Mouse (Mus musculus) hindbrain, embryonic 11.5 days (tissue): ENCODE measurements around the gene Arsj. TPM values are rescaled to one million over a fixed set of nuclear protein-coding genes. Genes with fewer than 3 reads are reported as not detected.
A peak's percentile ranks its signal among the peaks of the same experiment; 100 is the strongest.

Source experiments
- ATAC-seq: fragments of 200-750 bp; cut with Nextera tagmentation; 2 replicates; pipeline ENCODE4 v1.8.0; 2017; ENCODE audit warnings: mild to moderate bottlenecking, moderate TSS enrichment, moderate library complexity; ENCODE audit not compliant: low FRiP score
- DNase-seq: peaks from one replicate; pipeline ENCODE4 v3.0.0-alpha.2; 2015; ENCODE audit warnings: low spot score
- H3K27ac ChIP-seq: fragments of 300-500 bp; sonication (generic); 2 replicates; pipeline ENCODE4 v1.5.1; 2014; ENCODE audit warnings: mild to moderate bottlenecking, low read depth, low read length
- H3K27me3 ChIP-seq: fragments of 300-500 bp; sonication (generic); 2 replicates; pipeline ENCODE4 v1.6.1; 2014; ENCODE audit warnings: mild to moderate bottlenecking, low read length, moderate library complexity, mixed read lengths; ENCODE audit not compliant: control insufficient read depth, insufficient read depth
- H3K36me3 ChIP-seq: fragments of 300-500 bp; sonication (generic); 2 replicates; pipeline ENCODE4 v1.6.1; 2014; ENCODE audit warnings: mild to moderate bottlenecking, low read length, moderate library complexity, mixed read lengths; ENCODE audit not compliant: control insufficient read depth, insufficient read depth
- H3K4me1 ChIP-seq: fragments of 300-500 bp; sonication (generic); replicated peaks from 2 replicates; pipeline ENCODE4 v1.6.1; 2014; ENCODE audit warnings: low read length, mixed read lengths; ENCODE audit not compliant: control insufficient read depth, insufficient read depth
- H3K4me2 ChIP-seq: fragments of 300-500 bp; sonication (generic); replicated peaks from 2 replicates; pipeline ENCODE4 v1.6.1; 2014; ENCODE audit warnings: mild to moderate bottlenecking, low read depth, low read length
- H3K4me3 ChIP-seq: fragments of 300-500 bp; sonication (generic); 2 replicates; pipeline ENCODE4 v1.5.1; 2014; ENCODE audit warnings: low read depth, low read length
- H3K9ac ChIP-seq: fragments of 300-500 bp; sonication (generic); 2 replicates; pipeline ENCODE4 v1.6.1; 2014; ENCODE audit warnings: low read depth, low read length
- H3K9me3 ChIP-seq: fragments of 300-500 bp; sonication (generic); 2 replicates; pipeline ENCODE4 v1.6.1; 2016; ENCODE audit warnings: low read length; ENCODE audit not compliant: control insufficient read depth
- WGBS: fragments of 180-500 bp; shearing (Covaris S2); extraction: QIAGEN DNeasy Blood & Tissue Kit; methylation state at CpG from one replicate; pipeline ENCODE4 v1.1.7; 2014; 5-methylcytosine and 5-hydroxymethylcytosine counted together
- polyA plus RNA-seq: library from polyadenylated mRNA; unstranded; fragments of >200 nt; fragmentation: Nextera tagmentation; extraction: Ambion mirVana; gene quantifications from 2 replicates; pipeline ENCODE4 v1.2.1, GENCODE M21; 2014

Gene Arsj
- polyA plus RNA-seq, 1 experiment from 2014 or later: 1.3 TPM

GRCm38 (mm10) chr3:126449515-126449914 is 86.0 kb downstream of the Arsj start:
- Histone ChIP-seq H3K9me3 (no peaks in the 10 kb centered on the region), H3K36me3 (no peaks in the 10 kb centered on the region), H3K9ac (no peak overlapping the region), H3K4me3 (no peak overlapping the region), H3K4me2 (no peak overlapping the region), H3K27ac (no peak overlapping the region), H3K27me3 (no peaks in the 10 kb centered on the region), H3K4me1 (no peaks in the 10 kb centered on the region)
- WGBS: 34% methylated on average over 2 of the region's 2 CpGs
- no peak for DNase-seq
- no peak for ATAC-seq

GRCm38 (mm10) chr3:126455787-126456482 is 92.5 kb downstream of the Arsj start:
- no peak for ATAC-seq
- 69% methylated on average over 7 of the region's 7 CpGs for WGBS

GRCm38 (mm10) chr3:126463119-126463815 is 99.8 kb downstream of the Arsj start:
- no peaks in the 10 kb centered on the region for H3K36me3 ChIP-seq
- no peaks in the 10 kb centered on the region for H3K4me1 ChIP-seq
- H3K4me2 ChIP-seq: no peak overlapping the region
- DNase-seq: no peak
- no peak for ATAC-seq
- no peak overlapping the region for H3K27ac ChIP-seq
- no peaks in the 10 kb centered on the region for H3K27me3 ChIP-seq
- no peak overlapping the region for H3K4me3 ChIP-seq
- WGBS: 82% methylated on average over 4 of the region's 4 CpGs
- H3K9me3 ChIP-seq: no peaks in the 10 kb centered on the region
- H3K9ac ChIP-seq: no peak overlapping the region

More at GRCm38 (mm10) chr3:126455787-126456482, 92.5 kb downstream of the Arsj start:
- Histone ChIP-seq H3K4me1 (no peaks in the 10 kb centered on the region), H3K9me3 (no peaks in the 10 kb centered on the region), H3K9ac (no peak overlapping the region), H3K4me3 (no peak overlapping the region), H3K27ac (no peak overlapping the region), H3K4me2 (no peak overlapping the region), H3K27me3 (no peaks in the 10 kb centered on the region), H3K36me3 (no peaks in the 10 kb centered on the region)
- no peak for DNase-seq

GRCm38 (mm10) chr3:126464262-126464661 is 100.8 kb downstream of the Arsj start:
- DNase-seq: peak; percentile 16
- no peaks in the 10 kb centered on the region for H3K9me3 ChIP-seq
- WGBS: 50% methylated on average over 2 of the region's 2 CpGs
- no peak overlapping the region for H3K4me2 ChIP-seq
- ATAC-seq: peak; percentile 64; the same call in 1 of the 2 replicates
- H3K4me3 ChIP-seq: no peak overlapping the region
- no peaks in the 10 kb centered on the region for H3K27me3 ChIP-seq
- H3K9ac ChIP-seq: no peak overlapping the region
- no peaks in the 10 kb centered on the region for H3K4me1 ChIP-seq
- H3K36me3 ChIP-seq: no peaks in the 10 kb centered on the region
- H3K27ac ChIP-seq: no peak overlapping the region

Other genes starting within 250 kb of the Arsj start
- 15.7 and 20.6 TPM in 2 replicates for gene Camk2d, start 232.6 kb downstream of the Arsj start, polyA plus RNA-seq